Mouse (Mus musculus) bone marrow macrophage, adult 2 months (primary cell): Measurements from ENCODE around the gene Ifi213. TPM values are rescaled to one million over a fixed set of nuclear protein-coding genes. Genes with fewer than 3 reads are reported as not detected.
"Not testable (repeated sequence)": the region's sequence is repeated elsewhere in the genome, so short reads cannot be mapped to it uniquely, and the experiment has no call there.

ENCODE experiments used
- H3K27ac ChIP-seq: 2 replicates; pipeline ENCODE4 v1.5.1; 2012; ENCODE audit warnings: low read depth, low read length; ENCODE audit not compliant: insufficient read depth
- H3K4me1 ChIP-seq: 2 replicates; pipeline ENCODE4 v1.6.1; 2012; ENCODE audit warnings: low read length; ENCODE audit not compliant: control insufficient read depth, insufficient read depth
- H3K4me3 ChIP-seq: 2 replicates; pipeline ENCODE4 v1.5.1; 2012; ENCODE audit warnings: mild to moderate bottlenecking, low read length, moderate library complexity; ENCODE audit not compliant: insufficient read depth
- CTCF ChIP-seq: IDR thresholded peaks from 2 replicates; pipeline ENCODE4 v1.5.1; 2012; ENCODE audit warnings: low read depth, mild to moderate bottlenecking, low read length, moderate library complexity
- POLR2A ChIP-seq: IDR thresholded peaks from 2 replicates; pipeline ENCODE4 v1.6.1; 2012; ENCODE audit warnings: mild to moderate bottlenecking, low read depth, low read length, borderline replicate concordance
- polyA plus RNA-seq: library from polyadenylated mRNA; stranded (reverse); fragments of >200 nt; gene quantifications from 2 replicates; pipeline ENCODE4 v1.2.4, GENCODE M21; 2012; ENCODE audit not compliant: missing spikeins, insufficient read depth, insufficient read length

The Ifi213 gene
- polyA plus RNA-seq, result 57.2 and 58.1 TPM in 2 replicates

- not testable (repeated sequence) for H3K4me1 ChIP-seq, H3K4me3 ChIP-seq, H3K27ac ChIP-seq
These were observed at the start of gene Ifi213 for GRCm38 (mm10) chr1:173598838-173599494. TSS of gene Ifi213 (minus strand) at chr1:173599274.

- no peak overlapping the region for H3K27ac ChIP-seq
- no peak overlapping the region for H3K4me3 ChIP-seq
- H3K4me1 ChIP-seq, result no peaks in the 10 kb centered on the region
- no peak for TF ChIP-seq CTCF
- no peak for TF ChIP-seq POLR2A
These were observed 46.3 kb upstream of the Ifi213 start for GRCm38 (mm10) chr1:173645393-173645792.

GRCm38 (mm10) chr1:173633969-173634645, 35.0 kb upstream of the Ifi213 start:
- H3K4me3 ChIP-seq, result no peak overlapping the region

GRCm38 (mm10) chr1:173630622-173631021, 31.5 kb upstream of the Ifi213 start, which contains the start of gene Ifi209:
TSS of gene Ifi209 (plus strand) at chr1:173630917.
- not testable (repeated sequence) for H3K4me3 ChIP-seq, H3K4me1 ChIP-seq
- 0 out of 2 replicates have a peak within 1 kb of the TSS, but pooled peaks have one; percentile 10 for H3K27ac ChIP-seq

More at GRCm38 (mm10) chr1:173633969-173634645, 35.0 kb upstream of the Ifi213 start:
- H3K27ac ChIP-seq, result no peak overlapping the region
- no peak for TF ChIP-seq POLR2A
- TF ChIP-seq CTCF, result no peak
- H3K4me1 ChIP-seq, result 0 out of 2 replicates have a peak, but pooled peaks cover 3% of the 10 kb centered on the region

GRCm38 (mm10) chr1:173626686-173627085, 27.6 kb upstream of the Ifi213 start:
- peaks cover 11% of the 10 kb centered on the region for H3K4me1 ChIP-seq
- TF ChIP-seq CTCF (no peak), POLR2A (no peak)
- H3K27ac ChIP-seq, result no peak overlapping the region
- H3K4me3 ChIP-seq, result no peak overlapping the region

GRCm38 (mm10) chr1:173624052-173624451, 25.0 kb upstream of the Ifi213 start:
- peaks cover 8% of the 10 kb centered on the region for H3K4me1 ChIP-seq
- TF ChIP-seq CTCF, result no peak
- TF ChIP-seq POLR2A, result no peak
- H3K27ac ChIP-seq, result no peak overlapping the region
- H3K4me3 ChIP-seq, result no peak overlapping the region

GRCm38 (mm10) chr1:173622216-173622615, 23.1 kb upstream of the Ifi213 start:
- not testable (repeated sequence) for H3K27ac ChIP-seq, H3K4me1 ChIP-seq, H3K4me3 ChIP-seq

GRCm38 (mm10) chr1:173610291-173610690, 11.2 kb upstream of the Ifi213 start:
- not testable (repeated sequence) for H3K4me1 ChIP-seq, H3K4me3 ChIP-seq, H3K27ac ChIP-seq

- not testable (repeated sequence) for H3K4me3 ChIP-seq, H3K27ac ChIP-seq, H3K4me1 ChIP-seq
These were observed 9.4 kb downstream of the Ifi213 start for GRCm38 (mm10) chr1:173589698-173590097.

- no peak overlapping the region for H3K27ac ChIP-seq
- no peaks in the 10 kb centered on the region for H3K4me1 ChIP-seq
- H3K4me3 ChIP-seq, result no peak overlapping the region
- no peak for TF ChIP-seq POLR2A
- TF ChIP-seq CTCF, result no peak
These were observed 19.0 kb downstream of the Ifi213 start for GRCm38 (mm10) chr1:173579921-173580585.
